Mouse (Mus musculus) liver, postnatal 0 days (tissue): ENCODE results near the gene Zfp382. TPM values are rescaled to one million over a fixed set of nuclear protein-coding genes. Genes with fewer than 3 reads are reported as not detected.
"Not testable (repeated sequence)": the region's sequence is repeated elsewhere in the genome, so short reads cannot be mapped to it uniquely, and the experiment has no call there.

Experiments used
- ATAC-seq: fragments of 200-750 bp; cut with Nextera tagmentation; 2 replicates; pipeline ENCODE4 v1.8.0; 2017; ENCODE audit warnings: mild to moderate bottlenecking, moderate library complexity
- DNase-seq: peaks from one replicate; pipeline ENCODE4 v3.0.0-alpha.2; 2016
- H3K27ac ChIP-seq: fragments of 300-500 bp; sonication (generic); 2 replicates; pipeline ENCODE4 v1.5.1; 2014; ENCODE audit warnings: antibody characterized with exemption, moderate library complexity, mild to moderate bottlenecking, low read depth
- H3K27me3 ChIP-seq: fragments of 300-500 bp; sonication (generic); 2 replicates; pipeline ENCODE4 v1.6.1; 2014; ENCODE audit warnings: low read length, control low read depth, mixed read lengths; ENCODE audit not compliant: insufficient read depth
- H3K36me3 ChIP-seq: fragments of 300-500 bp; sonication (generic); replicated peaks from 2 replicates; pipeline ENCODE4 v1.6.1; 2014; ENCODE audit warnings: mild to moderate bottlenecking, control low read depth, low read length, moderate library complexity, mixed read lengths; ENCODE audit not compliant: insufficient read depth
- H3K4me1 ChIP-seq: fragments of 300-500 bp; sonication (generic); 2 replicates; pipeline ENCODE4 v1.6.1; 2014; ENCODE audit warnings: antibody characterized with exemption, mild to moderate bottlenecking, control low read depth; ENCODE audit not compliant: insufficient read depth
- H3K4me2 ChIP-seq: fragments of 300-500 bp; sonication (generic); 2 replicates; pipeline ENCODE4 v1.6.1; 2014; ENCODE audit warnings: low read depth, mild to moderate bottlenecking, low read length, moderate library complexity, mixed read lengths
- H3K4me3 ChIP-seq: fragments of 300-500 bp; sonication (generic); 2 replicates; pipeline ENCODE4 v1.5.1; 2014; ENCODE audit warnings: low read depth, low read length
- H3K9ac ChIP-seq: fragments of 300-500 bp; sonication (generic); replicated peaks from 2 replicates; pipeline ENCODE4 v1.6.1; 2014; ENCODE audit warnings: mild to moderate bottlenecking, moderate library complexity
- H3K9me3 ChIP-seq: fragments of 300-500 bp; sonication (generic); 2 replicates; pipeline ENCODE4 v1.6.1; 2016; ENCODE audit warnings: mild to moderate bottlenecking, control low read depth, low read length, mixed read lengths
- CTCF ChIP-seq: sonication (generic); IDR thresholded peaks from 2 replicates; pipeline ENCODE4 v1.5.1; 2016; ENCODE audit warnings: antibody characterized with exemption, low read depth
- EP300 ChIP-seq: IDR thresholded peaks from 2 replicates; pipeline ENCODE4 v1.6.1; 2016; ENCODE audit warnings: antibody characterized with exemption, low read depth, mild to moderate bottlenecking
- WGBS: fragments of 180-500 bp; shearing (Covaris S2); extraction: QIAGEN DNeasy Blood & Tissue Kit; methylation state at CpG from one replicate; pipeline ENCODE4 v1.1.7; 2014; ENCODE audit not compliant: insufficient replicate concordance; 5-methylcytosine and 5-hydroxymethylcytosine counted together
- polyA plus RNA-seq: library from polyadenylated mRNA; unstranded; fragments of >200 nt; fragmentation: Nextera tagmentation; extraction: Ambion mirVana; gene quantifications from 2 replicates; pipeline ENCODE4 v1.2.1, GENCODE M21; 2015

Gene Zfp382
- polyA plus RNA-seq, 1 experiment from 2014 or later = 0.75 TPM

DNA sequence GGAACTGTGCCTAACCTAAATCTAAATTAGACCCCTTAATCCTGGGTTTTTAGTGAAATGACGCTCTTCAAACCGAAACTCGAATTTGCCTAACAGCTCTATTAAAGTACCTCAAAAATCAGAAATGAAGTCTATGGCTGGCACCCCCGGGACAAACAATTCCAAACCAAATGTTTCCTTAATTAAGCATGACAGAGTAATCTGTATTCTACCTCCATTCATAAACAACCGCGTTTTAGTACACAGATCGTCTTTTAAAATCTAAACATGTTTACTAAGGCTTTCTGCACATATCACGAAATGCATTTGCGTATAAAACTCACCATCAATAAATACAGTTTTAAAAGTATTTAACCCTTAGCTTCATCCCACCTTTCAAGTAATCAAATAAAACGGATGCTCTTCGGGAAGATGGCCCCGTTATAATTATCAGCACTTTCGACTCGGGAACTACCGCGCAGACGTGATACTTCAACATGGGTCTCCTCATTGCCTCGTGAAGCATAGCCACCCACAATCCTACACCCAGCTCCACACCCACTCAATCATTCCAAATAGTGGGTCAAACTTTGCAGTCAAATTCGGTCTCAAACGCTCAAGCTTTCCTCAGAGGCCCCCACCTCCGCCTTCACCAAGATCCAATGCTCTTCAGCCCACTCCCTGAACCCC lies 47.3 kb downstream of the Zfp382 start:
- 3% methylated on average over 21 of the region's 21 CpGs for WGBS
- peak; percentile 29 for ATAC-seq

GRCm38 (mm10) chr7:30169583-30170282 lies 48.0 kb downstream of the Zfp382 start, which contains the start of gene Zfp146:
TSS of gene Zfp146 (minus strand) at chr7:30169750.
- Histone ChIP-seq H3K27ac (peak within 1 kb of the TSS; percentile 89), H3K27me3 (no peaks in the 10 kb centered on the region), H3K4me3 (peak within 1 kb of the TSS; percentile 75), H3K36me3 (peaks cover 5% of the 10 kb centered on the region), H3K4me2 (peak within 1 kb of the TSS; percentile 80), H3K9me3 (0 out of 2 replicates have a peak, but pooled peaks cover 3% of the 10 kb centered on the region), H3K9ac (peak within 1 kb of the TSS; percentile 82), H3K4me1 (peaks cover 16% of the 10 kb centered on the region)
- no peak for TF ChIP-seq CTCF
- TF ChIP-seq EP300 = 0 out of 2 replicates have a peak, but pooled peaks have one; percentile 9
- DNase-seq = peak; percentile 90
- under 1% methylated on average over 36 of the region's 36 CpGs for WGBS
- peak; percentile 98 for ATAC-seq

More for the DNA sequence above, 47.3 kb downstream of the Zfp382 start:
- TF ChIP-seq EP300 (no peak), CTCF (no peak)
- 0 out of 2 replicates have a peak, but pooled peaks cover 3% of the 10 kb centered on the region for H3K9me3 ChIP-seq
- peak overlapping the region; percentile 82 for H3K9ac ChIP-seq
- peaks cover 16% of the 10 kb centered on the region for H3K4me1 ChIP-seq
- peaks cover 6% of the 10 kb centered on the region for H3K36me3 ChIP-seq
- H3K27me3 ChIP-seq = no peaks in the 10 kb centered on the region
- H3K27ac ChIP-seq = peak overlapping the region; percentile 89
- peak overlapping the region; percentile 75 for H3K4me3 ChIP-seq
- no peak for DNase-seq
- H3K4me2 ChIP-seq = peak overlapping the region; percentile 80

DNA sequence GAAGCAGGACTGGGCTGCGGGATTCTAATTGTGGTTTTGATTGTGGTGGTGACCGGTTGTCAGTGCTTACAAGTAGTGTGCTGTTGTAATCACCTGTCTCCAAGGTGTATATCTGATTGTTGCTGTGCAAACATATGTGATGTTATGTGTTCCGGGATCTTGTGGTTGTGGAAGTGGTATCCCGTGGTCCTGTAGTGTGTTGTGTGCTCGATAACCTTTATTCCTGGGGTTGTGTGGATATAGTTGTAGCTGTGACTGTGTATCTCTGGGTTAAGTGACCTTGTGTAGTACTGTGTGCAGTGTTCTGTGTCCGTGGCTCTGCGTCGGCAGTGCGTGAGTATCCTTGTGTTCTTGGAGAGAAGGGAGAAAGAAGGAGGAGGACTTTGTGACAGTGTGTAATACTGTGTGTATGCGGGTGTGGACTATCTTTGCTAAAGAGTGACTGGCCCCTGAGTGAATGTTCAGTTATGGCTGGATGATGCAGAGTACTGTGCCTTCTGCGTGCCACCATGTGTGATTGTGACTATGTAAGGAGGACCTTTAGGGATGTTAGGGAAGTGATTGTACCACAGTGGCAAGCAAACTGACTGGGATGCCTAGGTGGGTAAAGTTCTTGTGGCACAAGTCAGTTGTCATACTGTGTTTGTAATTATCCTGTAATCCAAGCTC lies 48.7 kb downstream of the Zfp382 start:
- Histone ChIP-seq H3K9me3 (no peaks in the 10 kb centered on the region), H3K9ac (peak overlapping the region; percentile 82), H3K4me2 (peak overlapping the region; percentile 80), H3K27ac (peak overlapping the region; percentile 89; the same call in 1 of the 2 replicates), H3K4me1 (peaks cover 16% of the 10 kb centered on the region), H3K36me3 (peaks cover 5% of the 10 kb centered on the region; the same call in 1 of the 2 replicates), H3K4me3 (peak overlapping the region; percentile 75), H3K27me3 (no peaks in the 10 kb centered on the region)
- 17% methylated on average over 11 of the region's 11 CpGs for WGBS
- ATAC-seq = peak; percentile 3
- TF ChIP-seq EP300 = no peak
- no peak for TF ChIP-seq CTCF
- no peak for DNase-seq

GRCm38 (mm10) chr7:30176474-30176873 lies 54.7 kb downstream of the Zfp382 start:
- no peak overlapping the region for H3K27ac ChIP-seq
- H3K4me2 ChIP-seq = 0 out of 2 replicates have a peak overlapping the region, but pooled peaks have one; percentile 4
- TF ChIP-seq CTCF (no peak), EP300 (no peak)
- no peak overlapping the region for H3K9ac ChIP-seq
- H3K4me1 ChIP-seq = no peaks in the 10 kb centered on the region
- 55% methylated on average over 12 of the region's 12 CpGs for WGBS
- H3K9me3 ChIP-seq = no peaks in the 10 kb centered on the region
- H3K36me3 ChIP-seq = peaks cover 6% of the 10 kb centered on the region; the same call in 1 of the 2 replicates
- DNase-seq (no peak), ATAC-seq (no peak)
- H3K27me3 ChIP-seq = no peaks in the 10 kb centered on the region
- H3K4me3 ChIP-seq = no peak overlapping the region

- no peak overlapping the region for H3K4me3 ChIP-seq
- DNase-seq (no peak), ATAC-seq (no peak)
- no peaks in the 10 kb centered on the region for H3K9me3 ChIP-seq
- H3K4me1 ChIP-seq = no peaks in the 10 kb centered on the region
- peaks cover 6% of the 10 kb centered on the region; the same call in 1 of the 2 replicates for H3K36me3 ChIP-seq
- TF ChIP-seq EP300 (no peak), CTCF (no peak)
- no peak overlapping the region for H3K4me2 ChIP-seq
- no peak overlapping the region for H3K27ac ChIP-seq
- H3K27me3 ChIP-seq = no peaks in the 10 kb centered on the region
- H3K9ac ChIP-seq = no peak overlapping the region
- 81% methylated on average over 11 of the region's 11 CpGs for WGBS
These were observed 56.5 kb downstream of the Zfp382 start for GRCm38 (mm10) chr7:30178256-30178655.

DNA sequence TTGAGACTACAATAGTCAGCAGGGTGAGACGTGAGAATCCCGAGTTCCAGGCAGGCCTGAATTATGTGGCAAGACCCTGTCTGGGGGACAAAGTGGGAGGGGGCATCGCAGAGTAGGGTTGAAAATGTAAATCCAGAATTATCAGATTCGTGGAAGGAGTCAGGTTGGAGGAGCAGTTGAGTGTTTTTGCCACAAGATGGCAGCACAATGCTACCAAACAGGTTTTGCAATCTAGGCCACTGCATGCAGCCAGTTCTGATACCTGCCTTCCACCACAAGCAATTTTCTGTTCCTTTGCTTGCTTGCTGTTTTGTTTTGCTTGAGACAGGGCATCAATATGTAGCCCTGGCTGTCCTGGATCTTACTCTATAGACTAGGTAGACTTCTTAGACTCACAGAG lies 59.6 kb downstream of the Zfp382 start:
- WGBS = 2% methylated on average over 4 of the region's 4 CpGs
- ATAC-seq (peak; percentile 30; the same call in 1 of the 2 replicates), DNase-seq (peak; percentile 80)
- H3K27ac ChIP-seq = no peak overlapping the region
- peaks cover 6% of the 10 kb centered on the region for H3K4me1 ChIP-seq
- H3K4me3 ChIP-seq = no peak overlapping the region
- no peaks in the 10 kb centered on the region for H3K9me3 ChIP-seq
- no peaks in the 10 kb centered on the region for H3K27me3 ChIP-seq
- TF ChIP-seq CTCF (peak; percentile 96), EP300 (no peak)
- H3K4me2 ChIP-seq = no peak overlapping the region
- no peak overlapping the region for H3K9ac ChIP-seq
- peaks cover 11% of the 10 kb centered on the region for H3K36me3 ChIP-seq

DNA sequence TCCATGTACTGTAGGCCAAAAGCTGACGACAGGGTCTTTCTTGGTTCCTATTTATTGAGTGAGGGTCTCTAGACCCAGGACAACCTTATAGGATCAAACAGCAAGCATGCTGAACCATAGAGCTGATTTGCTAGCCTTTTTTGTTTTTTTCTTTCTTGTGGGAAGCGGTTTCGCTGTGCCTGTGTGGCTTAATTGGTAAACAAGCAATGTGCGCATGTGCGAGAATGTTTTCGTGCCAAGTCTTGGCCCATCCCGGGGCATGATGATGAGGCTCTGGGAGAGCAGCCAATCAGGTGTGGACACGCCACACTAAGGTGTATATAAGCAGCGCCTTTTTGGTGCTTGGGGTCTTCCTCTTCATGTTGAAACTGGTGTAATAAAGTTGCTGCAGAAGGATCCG lies 60.2 kb downstream of the Zfp382 start:
- not testable (repeated sequence) for H3K9ac ChIP-seq, H3K27me3 ChIP-seq, H3K4me1 ChIP-seq, H3K9me3 ChIP-seq, H3K4me3 ChIP-seq, H3K27ac ChIP-seq, ATAC-seq, H3K4me2 ChIP-seq, DNase-seq
- H3K36me3 ChIP-seq = peaks cover 17% of the 10 kb centered on the region
- 90% methylated on average over 9 of the region's 10 CpGs for WGBS

GRCm38 (mm10) chr7:30183189-30183588 lies 61.4 kb downstream of the Zfp382 start:
- not testable (repeated sequence) for H3K9me3 ChIP-seq, DNase-seq, H3K4me3 ChIP-seq, H3K27me3 ChIP-seq, H3K9ac ChIP-seq, H3K27ac ChIP-seq, ATAC-seq, H3K4me1 ChIP-seq
- WGBS = 68% methylated on average over 7 of the region's 7 CpGs
- peak overlapping the region; percentile 77; the same call in 1 of the 2 replicates for H3K4me2 ChIP-seq
- H3K36me3 ChIP-seq = peaks cover 23% of the 10 kb centered on the region
